Mouse (Mus musculus) ES-Bruce4 (cell line): ENCODE data around the gene Zfp462. TPM values are rescaled to one million over a fixed set of nuclear protein-coding genes. Genes with fewer than 3 reads are reported as not detected.

ENCODE experiments used
- H3K27ac ChIP-seq: 2 replicates; pipeline ENCODE4 v1.5.1; 2012; ENCODE audit warnings: low read length, inconsistent platforms; ENCODE audit not compliant: insufficient read depth
- H3K27me3 ChIP-seq: 2 replicates; pipeline ENCODE4 v1.6.1; 2012; ENCODE audit warnings: mild to moderate bottlenecking, low read length, inconsistent platforms; ENCODE audit not compliant: control insufficient read depth, poor library complexity, insufficient read depth, severe bottlenecking
- H3K36me3 ChIP-seq: 2 replicates; pipeline ENCODE4 v1.6.1; 2012; ENCODE audit warnings: inconsistent platforms, mild to moderate bottlenecking, low read length, moderate library complexity; ENCODE audit not compliant: control insufficient read depth, poor library complexity, insufficient read depth, severe bottlenecking
- H3K4me1 ChIP-seq: one replicate; pipeline ENCODE4 v1.8.1; 2011; ENCODE audit warnings: low read length; ENCODE audit not compliant: control insufficient read depth, insufficient read depth
- H3K4me3 ChIP-seq: 2 replicates; pipeline ENCODE4 v1.5.1; 2011; ENCODE audit warnings: low read depth, mild to moderate bottlenecking, low read length
- H3K9ac ChIP-seq: 2 replicates; pipeline ENCODE4 v1.6.1; 2012; ENCODE audit warnings: low read depth, mild to moderate bottlenecking, inconsistent platforms; ENCODE audit not compliant: poor library complexity, severe bottlenecking
- H3K9me3 ChIP-seq: replicated peaks from 2 replicates; pipeline ENCODE4 v1.6.1; 2012; ENCODE audit warnings: mild to moderate bottlenecking, low read length, inconsistent platforms; ENCODE audit not compliant: control insufficient read depth, poor library complexity, insufficient read depth, severe bottlenecking
- CTCF ChIP-seq: IDR thresholded peaks from one replicate; pipeline ENCODE4 v1.8.1; 2011; ENCODE audit warnings: low read depth, low read length
- EP300 ChIP-seq: IDR thresholded peaks from 2 replicates; pipeline ENCODE4 v1.6.1; 2011; ENCODE audit warnings: low read depth, low read length; ENCODE audit not compliant: insufficient read depth
- POLR2A ChIP-seq: IDR thresholded peaks from one replicate; pipeline ENCODE4 v1.8.1; 2011; ENCODE audit warnings: low read length; ENCODE audit not compliant: insufficient read depth
- polyA plus RNA-seq: library from polyadenylated mRNA; stranded (reverse); fragments of >200 nt; gene quantifications from 2 replicates; pipeline ENCODE4 v1.2.4, GENCODE M21; 2011; ENCODE audit warnings: low read depth; ENCODE audit not compliant: missing spikeins, insufficient read depth, insufficient read length

Gene Zfp462
- polyA plus RNA-seq, 1 experiment = 124 TPM

DNA sequence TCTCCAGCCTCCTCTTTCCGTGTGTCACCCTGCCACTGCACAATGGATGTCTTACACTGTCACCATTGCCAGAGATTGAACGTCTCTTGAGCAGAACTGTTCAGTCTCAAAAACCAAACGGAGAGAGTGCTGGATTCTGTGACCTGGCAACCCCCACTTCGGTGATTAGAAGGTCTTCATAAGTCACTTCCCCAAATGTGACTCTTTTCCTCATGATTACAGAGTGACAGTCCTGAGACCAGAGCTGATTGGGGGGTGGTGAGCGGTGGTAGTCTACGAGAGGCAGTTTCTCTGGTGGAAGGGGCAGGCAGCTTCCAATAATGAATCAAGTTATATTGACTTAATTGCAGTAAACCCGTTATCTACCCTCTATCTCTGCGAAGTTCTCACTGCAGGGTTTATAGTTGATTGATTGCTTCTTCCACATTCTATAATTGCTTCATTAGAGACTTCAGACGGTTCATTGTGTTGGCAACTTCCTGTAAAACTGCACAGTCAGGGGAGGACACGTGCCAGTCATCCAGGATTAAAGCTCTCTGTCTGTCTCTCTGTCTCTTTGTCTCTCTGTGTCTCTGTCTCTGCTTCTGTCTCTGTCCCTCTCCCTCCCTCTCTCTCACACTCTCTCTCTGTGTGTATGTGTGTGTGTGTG is 173.1 kb downstream of the Zfp462 start:
- no peak overlapping the region for H3K4me3 ChIP-seq
- no peak overlapping the region for H3K27ac ChIP-seq
- no peaks in the 10 kb centered on the region for H3K27me3 ChIP-seq
- no peaks in the 10 kb centered on the region for H3K9me3 ChIP-seq
- H3K9ac ChIP-seq = no peak overlapping the region
- H3K36me3 ChIP-seq = no peaks in the 10 kb centered on the region
- peaks cover 2% of the 10 kb centered on the region for H3K4me1 ChIP-seq
- TF ChIP-seq POLR2A (no peak), EP300 (no peak), CTCF (no peak)

- Histone ChIP-seq H3K27ac (0 out of 2 replicates have a peak overlapping the region, but pooled peaks have one; percentile 6), H3K9ac (no peak overlapping the region), H3K27me3 (no peaks in the 10 kb centered on the region), H3K4me1 (peaks cover 2% of the 10 kb centered on the region), H3K4me3 (no peak overlapping the region), H3K9me3 (no peaks in the 10 kb centered on the region), H3K36me3 (no peaks in the 10 kb centered on the region)
- TF ChIP-seq EP300 = no peak
Measured at GRCm38 (mm10) chr4:55121126-55121525, 176.3 kb downstream of the Zfp462 start.

DNA sequence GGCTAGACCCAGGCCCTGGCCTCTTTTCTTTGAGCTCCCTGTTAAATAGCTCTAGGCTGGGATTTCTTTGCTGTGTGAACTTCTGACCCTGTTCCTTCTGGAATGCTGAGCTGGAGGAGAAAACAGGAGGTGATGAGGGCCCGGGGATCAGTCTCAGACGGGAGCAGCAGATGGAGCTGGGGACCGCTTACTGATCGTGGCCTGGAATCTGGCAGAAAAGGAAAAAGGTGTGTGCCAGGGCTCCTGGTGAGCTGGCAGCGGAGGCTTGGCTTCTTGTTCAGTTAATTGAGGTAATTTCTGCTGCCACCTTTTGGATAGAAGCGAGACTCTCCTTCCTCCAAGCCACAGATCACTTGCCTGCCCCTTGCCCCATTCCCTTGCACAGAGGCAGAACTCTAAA is 177.1 kb downstream of the Zfp462 start:
- H3K4me3 ChIP-seq = no peak overlapping the region
- no peaks in the 10 kb centered on the region for H3K36me3 ChIP-seq
- peaks cover 2% of the 10 kb centered on the region for H3K4me1 ChIP-seq
- no peak overlapping the region for H3K9ac ChIP-seq
- no peaks in the 10 kb centered on the region for H3K27me3 ChIP-seq
- H3K27ac ChIP-seq = no peak overlapping the region
- TF ChIP-seq POLR2A (no peak), CTCF (peak; percentile 16), EP300 (peak; percentile 41; the same call in 1 of the 2 replicates)
- no peaks in the 10 kb centered on the region for H3K9me3 ChIP-seq

DNA sequence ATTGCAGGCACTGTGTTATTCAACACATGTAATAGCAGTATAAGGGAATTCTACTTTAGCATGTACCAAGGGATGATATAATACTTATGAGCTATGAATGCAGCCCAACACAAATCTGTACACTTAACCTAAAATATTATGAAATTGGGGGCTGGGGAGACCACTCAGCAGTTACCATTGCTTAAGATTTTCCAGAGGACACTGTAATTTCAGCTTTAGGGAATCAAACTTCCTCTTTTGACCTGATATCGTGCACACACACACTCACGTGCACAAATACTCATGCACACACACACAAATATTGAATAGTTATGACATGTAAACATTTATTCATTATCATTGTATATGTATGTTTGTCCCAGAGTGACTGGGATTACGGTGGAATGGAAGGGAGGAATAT is 179.3 kb downstream of the Zfp462 start:
- Histone ChIP-seq H3K36me3 (no peaks in the 10 kb centered on the region), H3K9me3 (no peaks in the 10 kb centered on the region), H3K27ac (no peak overlapping the region), H3K9ac (no peak overlapping the region), H3K4me3 (no peak overlapping the region), H3K27me3 (no peaks in the 10 kb centered on the region), H3K4me1 (peaks cover 2% of the 10 kb centered on the region)
- TF ChIP-seq POLR2A = no peak
- no peak for TF ChIP-seq CTCF
- TF ChIP-seq EP300 = no peak

- Histone ChIP-seq H3K9ac (no peak overlapping the region), H3K4me1 (peaks cover 2% of the 10 kb centered on the region), H3K27ac (no peak overlapping the region), H3K27me3 (no peaks in the 10 kb centered on the region), H3K36me3 (no peaks in the 10 kb centered on the region), H3K9me3 (no peaks in the 10 kb centered on the region), H3K4me3 (no peak overlapping the region)
- no peak for TF ChIP-seq POLR2A
- no peak for TF ChIP-seq EP300
- TF ChIP-seq CTCF = no peak
Measured at GRCm38 (mm10) chr4:55125048-55125737, 180.3 kb downstream of the Zfp462 start.

DNA sequence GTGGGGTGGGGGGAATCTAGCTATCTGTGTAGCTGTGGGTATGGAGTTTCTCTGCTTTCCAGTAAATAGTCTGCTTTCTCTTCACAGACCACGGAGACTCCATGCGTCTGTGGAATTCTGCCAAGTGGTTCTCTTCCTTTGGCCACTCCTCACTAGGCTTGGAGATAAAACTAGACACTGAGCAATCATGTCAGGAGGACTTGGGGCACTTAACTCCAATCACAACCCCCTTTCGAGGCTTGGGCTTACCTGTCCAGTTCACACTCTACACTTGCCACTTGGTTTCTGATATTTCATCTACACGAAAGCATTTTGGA is 180.8 kb downstream of the Zfp462 start:
- Histone ChIP-seq H3K27me3 (no peaks in the 10 kb centered on the region), H3K4me3 (no peak overlapping the region), H3K9me3 (no peaks in the 10 kb centered on the region), H3K4me1 (peaks cover 2% of the 10 kb centered on the region), H3K36me3 (no peaks in the 10 kb centered on the region), H3K9ac (no peak overlapping the region), H3K27ac (no peak overlapping the region)
- no peak for TF ChIP-seq EP300
